Mouse (Mus musculus): ENCODE data around the gene Kctd7. TPM values are rescaled to one million over a fixed set of nuclear protein-coding genes. Genes with fewer than 3 reads are reported as not detected.

Gene Kctd7
- polyA plus RNA-seq, 1 experiment, result 8.7 TPM

DNA sequence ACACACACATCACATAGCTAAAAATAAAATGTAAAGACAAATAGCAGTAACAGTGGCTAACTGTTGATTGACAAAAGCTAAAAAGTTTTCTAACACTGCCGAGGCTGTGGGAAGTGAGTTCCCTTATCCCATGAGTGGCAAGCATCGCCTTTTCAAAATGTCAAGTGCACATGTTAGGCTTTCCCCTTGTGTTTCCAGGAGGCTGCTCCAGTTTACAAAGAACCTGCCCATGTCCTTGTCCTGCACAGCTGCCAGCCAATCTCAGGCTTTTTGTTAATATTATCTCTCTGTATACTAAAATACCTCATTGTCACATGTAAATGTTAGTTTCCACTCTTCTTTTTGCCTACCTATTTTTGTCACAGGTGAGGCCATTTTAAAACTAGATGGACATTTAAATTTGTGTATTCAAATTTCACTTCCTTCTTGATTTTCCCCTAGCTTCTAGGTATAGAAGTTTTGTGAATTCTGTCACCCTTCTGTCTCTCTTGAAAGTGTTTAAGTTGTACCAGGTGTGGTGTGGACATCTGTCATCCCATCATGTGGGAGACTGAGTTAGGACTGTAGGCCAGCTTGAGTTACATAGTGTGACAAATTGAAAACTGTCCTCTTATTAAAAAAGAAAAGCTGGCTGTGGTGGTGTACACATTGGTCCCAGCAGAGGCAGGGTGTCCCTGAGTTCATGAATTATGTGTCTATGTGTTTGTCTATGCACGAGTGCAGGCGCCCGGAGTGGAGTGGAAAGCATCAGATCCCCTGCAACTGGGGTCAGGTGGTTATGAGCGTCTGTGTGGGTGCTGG is 37.3 kb downstream of the Kctd7 start:
- Histone ChIP-seq H3K27ac (ENCODE audit: insufficient read depth, low read length) (no peak overlapping the region), H3K4me3 (ENCODE audit: insufficient read depth, low read length) (no peak overlapping the region), H3K4me1 (ENCODE audit: control insufficient read depth, insufficient read depth, low read length) (peaks cover 1% of the 10 kb centered on the region; the same call in 1 of the 2 replicates)
- TF ChIP-seq CTCF (IDR thresholded peaks at IDR 0.05; ENCODE audit: extremely low read depth, insufficient read depth, low read length) (no peak), POLR2A (IDR thresholded peaks at IDR 0.05; ENCODE audit: extremely low read depth, insufficient read depth, low read length) (no peak)

DNA sequence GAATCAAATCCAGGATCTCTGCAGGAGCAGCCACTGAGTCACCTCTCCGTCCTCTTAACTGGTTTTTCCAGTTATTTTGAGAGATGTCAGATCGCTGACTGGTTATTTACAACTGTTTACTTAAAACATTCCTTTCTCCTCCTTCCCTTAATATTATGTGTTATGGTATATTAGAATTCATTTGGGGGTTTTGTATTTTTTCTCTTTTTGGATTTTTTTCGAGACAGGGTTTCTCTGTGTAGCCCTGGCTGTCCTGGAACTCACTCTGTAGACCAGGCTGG is 37.8 kb downstream of the Kctd7 start:
- peaks cover 1% of the 10 kb centered on the region; the same call in 1 of the 2 replicates for H3K4me1 ChIP-seq (ENCODE audit: control insufficient read depth, insufficient read depth, low read length)
- no peak overlapping the region for H3K27ac ChIP-seq (ENCODE audit: insufficient read depth, low read length)
- no peak for TF ChIP-seq CTCF (IDR thresholded peaks at IDR 0.05; ENCODE audit: extremely low read depth, insufficient read depth, low read length)
- TF ChIP-seq POLR2A (IDR thresholded peaks at IDR 0.05; ENCODE audit: extremely low read depth, insufficient read depth, low read length), result no peak
- H3K4me3 ChIP-seq (ENCODE audit: insufficient read depth, low read length), result no peak overlapping the region

DNA sequence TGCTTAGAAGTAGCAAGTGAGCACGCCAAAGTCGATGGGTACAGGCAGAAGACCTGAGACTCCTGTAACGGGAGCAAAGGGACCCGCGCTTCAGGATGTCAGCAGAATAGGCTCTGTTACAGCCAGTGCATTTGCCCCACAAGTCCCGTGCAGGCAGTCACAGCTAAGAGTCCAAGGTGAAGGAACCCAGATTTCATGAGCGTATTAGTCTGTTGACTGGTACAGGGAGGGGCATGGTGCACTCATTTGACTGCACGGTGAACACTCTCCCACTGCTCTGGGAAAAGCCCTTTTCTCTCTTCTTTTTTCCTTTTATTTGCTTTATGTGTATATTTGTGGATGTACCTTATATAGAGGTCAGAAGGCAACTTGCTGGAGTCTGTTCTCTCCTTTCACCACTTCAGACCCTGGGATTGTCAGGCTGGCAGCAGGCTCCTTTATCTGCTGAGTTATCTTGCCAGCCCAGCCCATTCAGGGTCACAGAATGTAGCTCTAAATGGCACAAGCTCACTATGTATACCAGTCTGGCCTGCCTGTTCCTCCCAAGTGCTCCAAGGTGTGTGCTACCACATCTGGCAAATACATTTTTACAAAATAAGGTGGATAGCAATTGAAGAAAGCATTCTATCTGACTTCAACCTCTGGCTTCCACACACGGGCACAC is 39.7 kb downstream of the Kctd7 start:
- Histone ChIP-seq H3K4me1 (ENCODE audit: control insufficient read depth, insufficient read depth, low read length) (peaks cover 1% of the 10 kb centered on the region; the same call in 1 of the 2 replicates), H3K27ac (ENCODE audit: insufficient read depth, low read length) (no peak overlapping the region), H3K4me3 (ENCODE audit: insufficient read depth, low read length) (no peak overlapping the region)
- TF ChIP-seq CTCF (IDR thresholded peaks at IDR 0.05; ENCODE audit: extremely low read depth, insufficient read depth, low read length) (no peak), POLR2A (IDR thresholded peaks at IDR 0.05; ENCODE audit: extremely low read depth, insufficient read depth, low read length) (no peak)

DNA sequence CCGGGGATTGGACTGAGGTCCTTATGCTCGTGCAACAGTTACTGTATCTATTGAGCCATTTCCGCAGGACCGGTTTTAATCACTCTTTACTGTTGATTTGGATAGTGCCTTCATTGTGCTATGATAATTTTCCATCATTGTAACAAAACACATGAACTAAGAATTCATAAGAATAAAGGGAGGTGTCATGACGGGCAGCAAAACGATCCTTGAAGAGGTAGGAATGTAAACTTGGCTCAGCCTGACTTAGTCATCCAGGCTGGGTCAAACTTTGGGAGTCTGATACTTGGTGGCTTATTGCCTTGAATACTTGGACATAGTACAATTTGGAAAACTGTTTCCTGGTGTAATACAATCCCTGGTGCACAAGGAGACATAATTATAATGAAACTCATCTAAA is 40.7 kb downstream of the Kctd7 start:
- Histone ChIP-seq H3K4me3 (ENCODE audit: insufficient read depth, low read length) (no peak overlapping the region), H3K27ac (ENCODE audit: insufficient read depth, low read length) (no peak overlapping the region), H3K4me1 (ENCODE audit: control insufficient read depth, insufficient read depth, low read length) (peaks cover 1% of the 10 kb centered on the region; the same call in 1 of the 2 replicates)
- no peak for TF ChIP-seq CTCF (IDR thresholded peaks at IDR 0.05; ENCODE audit: extremely low read depth, insufficient read depth, low read length)
- TF ChIP-seq POLR2A (IDR thresholded peaks at IDR 0.05; ENCODE audit: extremely low read depth, insufficient read depth, low read length), result no peak

DNA sequence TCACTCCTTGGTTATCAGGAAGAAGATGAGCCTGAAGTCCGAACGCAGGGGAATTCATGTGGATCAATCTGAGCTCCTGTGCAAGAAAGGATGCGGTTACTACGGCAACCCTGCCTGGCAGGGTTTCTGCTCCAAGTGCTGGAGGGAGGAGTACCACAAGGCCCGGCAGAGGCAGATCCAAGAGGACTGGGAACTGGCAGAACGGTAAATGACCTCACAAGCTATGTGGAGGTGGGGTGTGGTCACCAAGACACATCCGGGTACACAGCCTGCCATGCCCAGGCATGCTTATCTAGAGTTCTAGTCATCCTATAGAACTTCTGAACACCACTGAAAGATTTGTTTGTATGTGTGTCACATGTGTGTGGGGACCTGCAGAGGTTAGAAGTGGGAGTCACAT is 42.7 kb downstream of the Kctd7 start:
- H3K4me3 ChIP-seq (ENCODE audit: insufficient read depth, low read length), result no peak overlapping the region
- TF ChIP-seq CTCF (IDR thresholded peaks at IDR 0.05; ENCODE audit: extremely low read depth, insufficient read depth, low read length), result no peak
- no peak for TF ChIP-seq POLR2A (IDR thresholded peaks at IDR 0.05; ENCODE audit: extremely low read depth, insufficient read depth, low read length)
- no peaks in the 10 kb centered on the region for H3K4me1 ChIP-seq (ENCODE audit: control insufficient read depth, insufficient read depth, low read length)
- H3K27ac ChIP-seq (ENCODE audit: insufficient read depth, low read length), result no peak overlapping the region

DNA sequence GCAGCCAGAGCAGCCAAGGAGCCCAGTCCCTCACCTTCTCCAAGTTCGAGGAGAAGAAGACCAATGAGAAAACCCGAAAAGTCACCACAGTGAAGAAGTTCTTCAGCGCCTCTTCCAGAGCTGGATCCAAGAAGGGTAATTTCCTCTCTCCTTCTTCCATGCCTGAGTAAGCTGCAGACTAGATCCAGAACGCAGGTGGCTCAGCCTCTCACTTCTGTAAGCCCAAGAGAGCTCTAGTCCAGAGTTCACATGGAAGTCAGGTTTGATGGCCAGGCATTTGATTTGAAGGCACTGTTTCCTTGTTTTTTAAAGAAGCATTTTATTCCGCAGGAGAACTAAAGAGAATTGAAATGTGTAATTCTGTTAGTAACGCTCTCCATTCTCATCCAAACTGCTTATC is 46.2 kb downstream of the Kctd7 start:
- no peak overlapping the region for H3K4me3 ChIP-seq (ENCODE audit: insufficient read depth, low read length)
- H3K4me1 ChIP-seq (ENCODE audit: control insufficient read depth, insufficient read depth, low read length), result no peaks in the 10 kb centered on the region
- H3K27ac ChIP-seq (ENCODE audit: insufficient read depth, low read length), result no peak overlapping the region
- TF ChIP-seq POLR2A (IDR thresholded peaks at IDR 0.05; ENCODE audit: extremely low read depth, insufficient read depth, low read length) (no peak), CTCF (IDR thresholded peaks at IDR 0.05; ENCODE audit: extremely low read depth, insufficient read depth, low read length) (no peak)

DNA sequence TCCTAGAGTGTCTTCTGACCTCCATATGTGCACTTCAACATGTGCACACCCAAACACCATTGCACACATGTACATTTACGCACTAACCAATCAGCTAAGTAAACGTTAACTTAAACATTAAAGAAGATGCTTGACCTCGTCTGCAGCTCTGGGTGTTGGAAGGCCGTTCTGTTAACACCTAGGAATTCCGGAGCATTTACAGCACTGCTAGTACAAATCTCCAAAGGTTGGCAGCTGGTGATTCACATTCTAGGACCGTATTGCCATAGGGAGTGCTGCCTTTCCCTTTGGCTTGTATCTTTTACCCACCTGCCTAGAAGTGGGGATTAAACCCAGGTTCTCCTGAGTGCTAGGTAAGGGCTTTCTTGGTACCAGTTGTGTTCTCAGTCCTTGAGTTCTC is 47.2 kb downstream of the Kctd7 start:
- Histone ChIP-seq H3K27ac (ENCODE audit: insufficient read depth, low read length) (no peak overlapping the region), H3K4me1 (ENCODE audit: control insufficient read depth, insufficient read depth, low read length) (peaks cover 3% of the 10 kb centered on the region; the same call in 1 of the 2 replicates), H3K4me3 (ENCODE audit: insufficient read depth, low read length) (no peak overlapping the region)
- no peak for TF ChIP-seq CTCF (IDR thresholded peaks at IDR 0.05; ENCODE audit: extremely low read depth, insufficient read depth, low read length)
- no peak for TF ChIP-seq POLR2A (IDR thresholded peaks at IDR 0.05; ENCODE audit: extremely low read depth, insufficient read depth, low read length)

DNA sequence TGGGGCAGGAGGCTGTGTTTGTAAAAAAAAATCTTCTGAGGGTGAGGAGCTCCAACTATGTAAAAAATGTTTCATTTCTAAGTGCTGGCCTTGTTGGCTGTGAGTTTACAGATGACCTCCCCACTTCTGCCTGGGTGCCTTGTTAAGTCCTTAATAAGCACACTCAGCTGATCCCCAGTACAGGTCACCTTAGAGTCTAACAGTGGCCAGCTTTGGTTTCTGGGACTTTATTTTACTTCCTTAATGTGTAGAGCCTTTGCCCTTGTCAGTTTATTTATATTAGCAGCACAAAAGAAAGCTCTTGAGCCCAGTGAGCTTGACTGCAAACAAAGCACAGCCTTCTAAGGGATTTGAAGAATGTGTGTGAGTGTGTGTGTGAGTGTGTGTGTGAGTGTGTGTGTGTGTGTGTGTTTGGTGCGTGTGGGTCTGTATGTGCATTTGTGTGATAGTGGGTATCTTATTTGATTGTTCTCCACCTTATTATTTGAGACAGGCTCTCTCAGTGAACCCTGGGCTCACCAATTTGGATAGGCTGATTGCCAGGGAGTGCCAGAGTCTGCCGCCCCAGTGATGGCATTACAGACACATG is 47.8 kb downstream of the Kctd7 start:
- H3K4me3 ChIP-seq (ENCODE audit: insufficient read depth, low read length), result no peak overlapping the region
- peaks cover 3% of the 10 kb centered on the region; the same call in 1 of the 2 replicates for H3K4me1 ChIP-seq (ENCODE audit: control insufficient read depth, insufficient read depth, low read length)
- no peak overlapping the region; the same call in 1 of the 2 replicates for H3K27ac ChIP-seq (ENCODE audit: insufficient read depth, low read length)
- TF ChIP-seq CTCF (IDR thresholded peaks at IDR 0.05; ENCODE audit: extremely low read depth, insufficient read depth, low read length) (no peak), POLR2A (IDR thresholded peaks at IDR 0.05; ENCODE audit: extremely low read depth, insufficient read depth, low read length) (no peak)

DNA sequence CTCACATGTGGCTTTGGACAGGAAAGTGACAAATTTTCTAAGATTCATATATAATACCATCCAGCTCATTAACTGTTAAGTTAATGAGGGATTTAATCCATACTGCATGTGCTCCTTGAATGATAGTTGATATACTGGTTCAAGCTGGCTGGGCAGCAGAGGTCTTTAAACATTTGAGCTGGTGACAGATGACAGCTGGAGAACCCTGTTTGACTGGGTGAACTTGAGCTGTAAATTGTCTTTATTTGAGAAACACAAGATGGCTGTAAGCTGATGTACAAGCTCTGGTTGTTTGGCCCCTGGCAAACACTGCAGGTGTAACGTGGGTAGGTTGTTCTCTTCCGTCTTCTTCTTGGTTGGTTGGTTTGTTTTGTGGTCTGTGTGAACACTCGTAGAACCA is 49.1 kb downstream of the Kctd7 start:
- no peak for TF ChIP-seq CTCF (IDR thresholded peaks at IDR 0.05; ENCODE audit: extremely low read depth, insufficient read depth, low read length)
- H3K4me1 ChIP-seq (ENCODE audit: control insufficient read depth, insufficient read depth, low read length), result peaks cover 3% of the 10 kb centered on the region; the same call in 1 of the 2 replicates
- no peak overlapping the region for H3K4me3 ChIP-seq (ENCODE audit: insufficient read depth, low read length)
- no peak overlapping the region for H3K27ac ChIP-seq (ENCODE audit: insufficient read depth, low read length)

DNA sequence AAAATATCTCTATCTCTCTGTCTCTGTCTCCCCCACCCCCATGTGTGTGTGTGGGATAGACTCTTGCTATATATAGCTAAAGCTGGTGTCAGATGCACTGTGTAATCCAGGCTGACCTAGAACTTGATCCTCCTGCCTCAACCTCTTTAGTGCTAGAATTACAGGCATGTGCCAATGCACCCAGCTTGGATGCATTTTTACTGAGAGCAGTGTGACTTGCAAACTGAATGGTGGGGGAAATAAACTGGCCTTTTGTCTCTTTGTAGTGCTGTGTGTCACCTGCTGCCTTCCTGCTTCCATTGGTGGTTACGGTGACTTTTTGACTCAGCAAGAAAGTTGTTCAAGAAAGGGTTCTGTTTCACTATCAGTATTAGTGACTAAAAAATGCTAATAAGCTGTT is 51.6 kb downstream of the Kctd7 start:
- H3K27ac ChIP-seq (ENCODE audit: insufficient read depth, low read length), result no peak overlapping the region
- peaks cover 3% of the 10 kb centered on the region; the same call in 1 of the 2 replicates for H3K4me1 ChIP-seq (ENCODE audit: control insufficient read depth, insufficient read depth, low read length)
- H3K4me3 ChIP-seq (ENCODE audit: insufficient read depth, low read length), result no peak overlapping the region
- TF ChIP-seq POLR2A (IDR thresholded peaks at IDR 0.05; ENCODE audit: extremely low read depth, insufficient read depth, low read length), result no peak
- no peak for TF ChIP-seq CTCF (IDR thresholded peaks at IDR 0.05; ENCODE audit: extremely low read depth, insufficient read depth, low read length)
